Mouse (Mus musculus): ENCODE results near the gene Dpp9. TPM values are rescaled to one million over a fixed set of nuclear protein-coding genes. Genes with fewer than 3 reads are reported as not detected.
A peak's percentile ranks its signal among the peaks of the same experiment; 100 is the strongest.

Gene Dpp9
- polyA plus RNA-seq, 1 experiment: 85.6 TPM

GRCm38 (mm10) chr17:56182975-56183657, 35.6 kb downstream of the Dpp9 start:
- 6% methylated on average over 14 of the region's 14 CpGs for WGBS
- DNase-seq: no peak
- TF ChIP-seq POLR2A (IDR thresholded peaks at IDR 0.05; ENCODE audit: control insufficient read depth, extremely low read depth, insufficient read depth, low read length, poor library complexity): no peak
- Histone ChIP-seq H3K27ac (ENCODE audit: control insufficient read depth, insufficient read depth, low read length) (no peak overlapping the region), H3K36me3 (ENCODE audit: control insufficient read depth, insufficient read depth, low read length) (peaks cover 5% of the 10 kb centered on the region; the same call in 1 of the 2 replicates), H3K4me1 (replicated peaks; ENCODE audit: control insufficient read depth, insufficient read depth, low read length) (peaks cover 8% of the 10 kb centered on the region), H3K4me3 (ENCODE audit: control insufficient read depth, insufficient read depth, low read length) (peak overlapping the region; percentile 68), H3K27me3 (ENCODE audit: control insufficient read depth, insufficient read depth, low read length) (no peaks in the 10 kb centered on the region)

- no peaks in the 10 kb centered on the region for H3K27me3 ChIP-seq (ENCODE audit: control insufficient read depth, insufficient read depth, low read length)
- DNase-seq: no peak
- no peak overlapping the region for H3K27ac ChIP-seq (ENCODE audit: control insufficient read depth, insufficient read depth, low read length)
- H3K4me3 ChIP-seq (ENCODE audit: control insufficient read depth, insufficient read depth, low read length): no peak overlapping the region
- no peak for TF ChIP-seq POLR2A (IDR thresholded peaks at IDR 0.05; ENCODE audit: control insufficient read depth, extremely low read depth, insufficient read depth, low read length, poor library complexity)
- TF ChIP-seq CTCF (IDR thresholded peaks at IDR 0.05; ENCODE audit: borderline replicate concordance, control insufficient read depth, extremely low read depth, insufficient read depth, low read length, poor library complexity): no peak
- H3K4me1 ChIP-seq (replicated peaks; ENCODE audit: control insufficient read depth, insufficient read depth, low read length): no peaks in the 10 kb centered on the region
- WGBS: 99% methylated on average over 3 of the region's 3 CpGs
- peaks cover 25% of the 10 kb centered on the region for H3K36me3 ChIP-seq (ENCODE audit: control insufficient read depth, insufficient read depth, low read length)
Observed at GRCm38 (mm10) chr17:56175416-56175815, 43.3 kb downstream of the Dpp9 start.

GRCm38 (mm10) chr17:56173401-56174046, 45.2 kb downstream of the Dpp9 start:
- no peaks in the 10 kb centered on the region for H3K27me3 ChIP-seq (ENCODE audit: control insufficient read depth, insufficient read depth, low read length)
- TF ChIP-seq CTCF (IDR thresholded peaks at IDR 0.05; ENCODE audit: borderline replicate concordance, control insufficient read depth, extremely low read depth, insufficient read depth, low read length, poor library complexity) (no peak), POLR2A (IDR thresholded peaks at IDR 0.05; ENCODE audit: control insufficient read depth, extremely low read depth, insufficient read depth, low read length, poor library complexity) (no peak)
- H3K4me3 ChIP-seq (ENCODE audit: control insufficient read depth, insufficient read depth, low read length): no peak overlapping the region
- peaks cover 20% of the 10 kb centered on the region for H3K36me3 ChIP-seq (ENCODE audit: control insufficient read depth, insufficient read depth, low read length)
- no peak for DNase-seq
- 81% methylated on average over 10 of the region's 10 CpGs for WGBS
- H3K27ac ChIP-seq (ENCODE audit: control insufficient read depth, insufficient read depth, low read length): no peak overlapping the region
- peaks cover 5% of the 10 kb centered on the region; the same call in 1 of the 2 replicates for H3K4me1 ChIP-seq (replicated peaks; ENCODE audit: control insufficient read depth, insufficient read depth, low read length)

- no peak for DNase-seq
- Histone ChIP-seq H3K4me3 (ENCODE audit: control insufficient read depth, insufficient read depth, low read length) (no peak overlapping the region), H3K36me3 (ENCODE audit: control insufficient read depth, insufficient read depth, low read length) (peaks cover 9% of the 10 kb centered on the region; the same call in 1 of the 2 replicates), H3K27me3 (ENCODE audit: control insufficient read depth, insufficient read depth, low read length) (no peaks in the 10 kb centered on the region), H3K27ac (ENCODE audit: control insufficient read depth, insufficient read depth, low read length) (no peak overlapping the region), H3K4me1 (replicated peaks; ENCODE audit: control insufficient read depth, insufficient read depth, low read length) (peaks cover 5% of the 10 kb centered on the region; the same call in 1 of the 2 replicates)
- no peak for TF ChIP-seq CTCF (IDR thresholded peaks at IDR 0.05; ENCODE audit: borderline replicate concordance, control insufficient read depth, extremely low read depth, insufficient read depth, low read length, poor library complexity)
- no peak for TF ChIP-seq POLR2A (IDR thresholded peaks at IDR 0.05; ENCODE audit: control insufficient read depth, extremely low read depth, insufficient read depth, low read length, poor library complexity)
- WGBS: 97% methylated on average over 17 of the region's 17 CpGs
Observed at GRCm38 (mm10) chr17:56171881-56172280, 46.8 kb downstream of the Dpp9 start.

GRCm38 (mm10) chr17:56171456-56171855, 47.2 kb downstream of the Dpp9 start:
- H3K27me3 ChIP-seq (ENCODE audit: control insufficient read depth, insufficient read depth, low read length): no peaks in the 10 kb centered on the region
- WGBS: 90% methylated on average over 9 of the region's 9 CpGs
- H3K27ac ChIP-seq (ENCODE audit: control insufficient read depth, insufficient read depth, low read length): no peak overlapping the region
- TF ChIP-seq POLR2A (IDR thresholded peaks at IDR 0.05; ENCODE audit: control insufficient read depth, extremely low read depth, insufficient read depth, low read length, poor library complexity) (no peak), CTCF (IDR thresholded peaks at IDR 0.05; ENCODE audit: borderline replicate concordance, control insufficient read depth, extremely low read depth, insufficient read depth, low read length, poor library complexity) (no peak)
- DNase-seq: no peak
- peaks cover 7% of the 10 kb centered on the region; the same call in 1 of the 2 replicates for H3K36me3 ChIP-seq (ENCODE audit: control insufficient read depth, insufficient read depth, low read length)
- peaks cover 5% of the 10 kb centered on the region; the same call in 1 of the 2 replicates for H3K4me1 ChIP-seq (replicated peaks; ENCODE audit: control insufficient read depth, insufficient read depth, low read length)
- H3K4me3 ChIP-seq (ENCODE audit: control insufficient read depth, insufficient read depth, low read length): no peak overlapping the region

GRCm38 (mm10) chr17:56170636-56171035, 48.1 kb downstream of the Dpp9 start:
- H3K27ac ChIP-seq (ENCODE audit: control insufficient read depth, insufficient read depth, low read length): no peak overlapping the region
- H3K4me1 ChIP-seq (replicated peaks; ENCODE audit: control insufficient read depth, insufficient read depth, low read length): peaks cover 5% of the 10 kb centered on the region; the same call in 1 of the 2 replicates
- peaks cover 4% of the 10 kb centered on the region; the same call in 1 of the 2 replicates for H3K36me3 ChIP-seq (ENCODE audit: control insufficient read depth, insufficient read depth, low read length)
- WGBS: 94% methylated on average over 10 of the region's 10 CpGs
- TF ChIP-seq CTCF (IDR thresholded peaks at IDR 0.05; ENCODE audit: borderline replicate concordance, control insufficient read depth, extremely low read depth, insufficient read depth, low read length, poor library complexity) (no peak), POLR2A (IDR thresholded peaks at IDR 0.05; ENCODE audit: control insufficient read depth, extremely low read depth, insufficient read depth, low read length, poor library complexity) (no peak)
- no peak overlapping the region for H3K4me3 ChIP-seq (ENCODE audit: control insufficient read depth, insufficient read depth, low read length)
- no peaks in the 10 kb centered on the region for H3K27me3 ChIP-seq (ENCODE audit: control insufficient read depth, insufficient read depth, low read length)
- DNase-seq: no peak

Measured in thymus, adult 2 months (tissue).